Mouse (Mus musculus) bone marrow, adult 2 months (tissue): ENCODE data around the gene Pias4.

Experiments
- CTCF ChIP-seq: fragments of 200-500 bp; IDR thresholded peaks from 2 replicates; pipeline ENCODE4 v1.5.1; 2011; ENCODE audit warnings: low read length, control low read depth; ENCODE audit not compliant: control insufficient read depth, insufficient read depth
- POLR2A ChIP-seq: fragments of 200-500 bp; IDR thresholded peaks from 2 replicates; pipeline ENCODE4 v1.6.1; 2011; ENCODE audit warnings: low read depth, mild to moderate bottlenecking, control low read depth, low read length, borderline replicate concordance; ENCODE audit not compliant: control insufficient read depth

GRCm38 (mm10) chr10:81176466-81177271, 8.9 kb upstream of the Pias4 start, which contains the start of gene Eef2:
- TF ChIP-seq CTCF (no peak), POLR2A (peak; percentile 99)
